Mouse (Mus musculus): ENCODE measurements around the gene Mmp14.

DNA sequence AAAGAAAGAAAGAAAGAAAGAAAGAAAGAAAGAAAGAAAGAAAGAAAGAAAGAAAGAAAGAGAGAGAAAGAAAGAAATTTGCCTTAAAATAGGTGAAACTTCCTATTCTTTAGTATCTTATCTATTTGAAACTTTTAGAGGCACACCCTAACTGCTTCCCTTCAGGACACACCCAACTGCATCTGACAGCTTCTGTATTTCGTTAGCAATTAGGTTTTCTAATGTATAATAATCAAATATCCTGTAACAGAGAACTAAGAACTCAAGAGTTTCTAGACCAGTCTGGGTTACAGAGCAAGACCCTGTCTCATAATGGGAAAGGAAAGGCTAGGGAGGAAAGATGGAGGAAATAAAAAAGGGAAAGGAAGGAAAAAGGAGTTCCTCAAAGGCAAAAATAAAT lies 6.8 kb upstream of the Mmp14 start:
- TF ChIP-seq CTCF (IDR thresholded peaks at IDR 0.05; ENCODE audit: borderline replicate concordance, extremely low read depth, insufficient read depth, insufficient read length) = no peak
- TF ChIP-seq POLR2A (IDR thresholded peaks at IDR 0.05; ENCODE audit: borderline replicate concordance, extremely low read depth, insufficient read depth, insufficient read length, poor library complexity, severe bottlenecking) = no peak

Data from brain, embryonic 14.5 days (tissue).